Mouse (Mus musculus) adrenal gland, postnatal 10 days (tissue): ENCODE results near the gene Cacna1a. TPM values are rescaled to one million over a fixed set of nuclear protein-coding genes. Genes with fewer than 3 reads are reported as not detected.

Source experiments
- DNase-seq: peaks from one replicate; pipeline ENCODE4 v3.0.0; 2021; ENCODE audit warnings: mixed read lengths
- total RNA-seq, 2 experiments: library from RNA; stranded (reverse); gene quantifications; 2 replicates each; pipeline ENCODE4 v1.2.3; 2021

Gene Cacna1a
- total RNA-seq, 2 experiments from 2014 or later, result 5.3 to 9.5 TPM

GRCm38 (mm10) chr8:84539376-84539775, 151.1 kb downstream of the Cacna1a start:
- DNase-seq, result no peak

GRCm38 (mm10) chr8:84542481-84542880, 154.2 kb downstream of the Cacna1a start:
- no peak for DNase-seq

GRCm38 (mm10) chr8:84545522-84545921, 157.3 kb downstream of the Cacna1a start:
- no peak for DNase-seq

- DNase-seq, result no peak
These were observed 164.2 kb downstream of the Cacna1a start for GRCm38 (mm10) chr8:84552457-84552856.

- DNase-seq, result no peak
These were observed 164.9 kb downstream of the Cacna1a start for GRCm38 (mm10) chr8:84553106-84553505.

- DNase-seq, result no peak
These were observed 165.4 kb downstream of the Cacna1a start for GRCm38 (mm10) chr8:84553617-84554016.

- DNase-seq, result peak; percentile 74
These were observed 166.2 kb downstream of the Cacna1a start for GRCm38 (mm10) chr8:84554301-84555027.

GRCm38 (mm10) chr8:84555269-84555668, 167.0 kb downstream of the Cacna1a start:
- DNase-seq, result no peak

GRCm38 (mm10) chr8:84557936-84558335, 169.7 kb downstream of the Cacna1a start:
- DNase-seq, result no peak

- DNase-seq, result peak; percentile 11
These were observed 170.9 kb downstream of the Cacna1a start for GRCm38 (mm10) chr8:84559121-84559604.

- no peak for DNase-seq
These were observed 173.5 kb downstream of the Cacna1a start for GRCm38 (mm10) chr8:84561698-84562097.

- no peak for DNase-seq
These were observed 175.8 kb downstream of the Cacna1a start for GRCm38 (mm10) chr8:84564042-84564441.

- no peak for DNase-seq
These were observed 177.5 kb downstream of the Cacna1a start for GRCm38 (mm10) chr8:84565577-84566360.

- DNase-seq, result no peak
These were observed 178.7 kb downstream of the Cacna1a start for GRCm38 (mm10) chr8:84566816-84567413.

- peak; percentile 21 for DNase-seq
These were observed 179.3 kb downstream of the Cacna1a start for GRCm38 (mm10) chr8:84567541-84567940.

GRCm38 (mm10) chr8:84568737-84569136, 180.5 kb downstream of the Cacna1a start:
- DNase-seq, result no peak

- DNase-seq, result no peak
These were observed 181.9 kb downstream of the Cacna1a start for GRCm38 (mm10) chr8:84569921-84570673.

- DNase-seq, result no peak
These were observed 189.2 kb downstream of the Cacna1a start for GRCm38 (mm10) chr8:84577432-84577831.

GRCm38 (mm10) chr8:84579595-84579994, 191.4 kb downstream of the Cacna1a start:
- peak; percentile 70 for DNase-seq

GRCm38 (mm10) chr8:84585311-84585710, 197.1 kb downstream of the Cacna1a start:
- DNase-seq, result no peak

GRCm38 (mm10) chr8:84586221-84586620, 198.0 kb downstream of the Cacna1a start:
- no peak for DNase-seq

GRCm38 (mm10) chr8:84588498-84588897, 200.3 kb downstream of the Cacna1a start:
- peak; percentile 58 for DNase-seq
